Mouse (Mus musculus): Measurements from ENCODE around the gene Kifc3.

The Kifc3 gene

DNA sequence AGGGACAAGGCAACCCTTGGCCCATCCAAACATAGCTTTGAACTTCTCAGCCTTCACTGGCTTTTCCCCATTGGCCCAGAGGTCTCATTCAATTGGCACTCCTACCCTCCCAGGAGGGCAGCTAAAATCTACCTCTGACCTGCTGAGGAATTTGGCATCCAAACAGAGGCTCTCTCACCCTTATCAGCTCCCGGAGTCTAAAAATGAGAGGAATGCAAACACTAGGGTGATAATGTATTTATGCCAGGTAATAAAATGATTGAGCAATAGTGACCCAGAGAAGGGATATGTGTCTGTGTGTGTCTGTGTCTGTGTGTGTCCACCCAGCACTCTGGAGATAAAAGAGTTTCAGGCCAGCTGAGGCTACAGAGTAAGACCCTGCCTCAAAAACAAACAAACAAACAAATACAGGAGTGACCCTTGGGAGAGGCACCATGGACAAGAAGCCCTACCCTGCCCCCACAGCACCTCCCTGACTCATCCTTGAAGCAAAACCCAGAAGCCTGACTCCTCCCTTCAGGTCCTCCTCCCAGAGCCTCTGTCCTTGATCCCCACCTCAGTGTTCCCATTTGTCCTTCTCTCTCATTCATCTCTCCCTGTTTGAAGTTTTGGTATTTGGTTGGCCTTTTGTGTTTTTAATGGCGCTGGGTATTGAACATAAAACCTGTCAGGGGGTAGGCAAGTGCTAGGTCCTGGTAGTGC is 56.4 kb downstream of the Kifc3 start:
- ChIA-PET POLR2A (no interaction called here), CTCF (no interaction called here)

DNA sequence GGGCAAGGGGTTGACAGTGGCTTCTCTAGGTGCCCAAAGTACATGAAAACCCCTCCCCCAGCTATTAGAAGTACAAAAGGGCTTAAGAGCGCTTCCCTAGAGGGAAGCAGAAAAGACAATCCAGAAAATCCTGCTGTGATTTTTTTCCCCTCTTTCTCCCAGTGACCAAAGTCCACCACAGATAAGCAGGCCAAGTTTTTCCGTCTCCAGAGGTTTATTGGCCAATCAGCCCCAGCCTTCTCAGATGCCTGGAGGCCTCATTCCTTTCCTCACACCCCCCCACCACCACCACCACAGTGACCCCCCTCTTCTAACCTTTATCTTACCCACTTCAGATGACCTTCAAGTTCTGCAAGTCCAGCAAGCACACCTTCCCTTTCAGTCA is 58.0 kb downstream of the Kifc3 start:
- ChIA-PET CTCF (interaction anchor here in 1 of 4 experiments (0.6 to 1.7 kb wide), 2 partner anchors 10 to 29 kb away, joined by 3 to 8 read pairs; no protein-coding TSS in a partner anchor), POLR2A (interaction anchor here in 2 of 4 experiments (0.9 to 1.6 kb wide), 5 partner anchors 12 to 232 kb away, joined by 3 to 4 read pairs (median 3); partner anchors contain the start of gene Katnb1 (in 1 of the 2))

DNA sequence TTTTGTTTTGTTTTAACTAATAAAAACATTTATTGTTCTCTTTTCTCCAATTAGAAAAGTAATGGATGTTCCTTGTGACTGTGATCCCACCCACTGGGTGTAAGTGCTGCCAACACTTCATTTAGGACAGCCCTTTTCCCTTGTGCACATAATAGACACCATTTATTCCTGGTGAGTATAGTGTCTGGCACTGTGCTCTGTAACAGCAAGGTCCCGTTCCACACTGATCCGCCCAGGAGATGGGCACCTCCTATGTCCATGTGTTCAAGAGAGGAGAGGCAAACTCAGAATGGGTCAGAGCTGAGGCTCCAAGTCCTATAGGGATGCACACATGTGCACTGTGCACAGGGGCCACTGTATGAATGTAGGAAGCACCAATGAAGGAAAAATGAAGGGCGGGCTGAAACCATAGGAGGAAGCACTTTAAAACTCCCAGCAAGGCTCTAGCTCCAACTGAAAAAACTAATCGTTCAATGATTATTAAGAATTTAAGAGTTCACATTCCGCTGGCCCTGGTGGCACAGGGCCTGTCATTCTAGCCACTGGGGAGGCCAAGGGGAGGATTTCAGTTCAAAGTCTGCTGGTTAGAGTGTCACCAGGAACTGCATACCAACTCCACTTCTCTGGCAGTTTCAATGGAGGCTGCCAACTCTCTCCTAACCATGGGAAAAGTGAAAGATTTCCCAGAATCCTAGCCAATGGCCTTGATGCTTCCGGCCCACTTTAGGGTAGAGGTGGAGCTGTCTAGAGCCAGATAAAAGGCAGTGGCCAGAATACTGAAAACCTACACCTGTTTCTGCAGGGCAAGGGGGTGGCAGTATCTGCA is 58.6 kb downstream of the Kifc3 start:
- CTCF ChIA-PET = interaction anchor here in 1 of 4 experiments (0.6 to 1.7 kb wide), 3 partner anchors 9 to 59 kb away, joined by 3 to 8 read pairs (median 3); no protein-coding TSS in a partner anchor
- POLR2A ChIA-PET = interaction anchor here in 2 of 4 experiments (0.9 to 1.6 kb wide), 5 partner anchors 11 to 231 kb away, joined by 3 to 4 read pairs (median 3); partner anchors contain the start of gene Katnb1 (in 1 of the 2)

DNA sequence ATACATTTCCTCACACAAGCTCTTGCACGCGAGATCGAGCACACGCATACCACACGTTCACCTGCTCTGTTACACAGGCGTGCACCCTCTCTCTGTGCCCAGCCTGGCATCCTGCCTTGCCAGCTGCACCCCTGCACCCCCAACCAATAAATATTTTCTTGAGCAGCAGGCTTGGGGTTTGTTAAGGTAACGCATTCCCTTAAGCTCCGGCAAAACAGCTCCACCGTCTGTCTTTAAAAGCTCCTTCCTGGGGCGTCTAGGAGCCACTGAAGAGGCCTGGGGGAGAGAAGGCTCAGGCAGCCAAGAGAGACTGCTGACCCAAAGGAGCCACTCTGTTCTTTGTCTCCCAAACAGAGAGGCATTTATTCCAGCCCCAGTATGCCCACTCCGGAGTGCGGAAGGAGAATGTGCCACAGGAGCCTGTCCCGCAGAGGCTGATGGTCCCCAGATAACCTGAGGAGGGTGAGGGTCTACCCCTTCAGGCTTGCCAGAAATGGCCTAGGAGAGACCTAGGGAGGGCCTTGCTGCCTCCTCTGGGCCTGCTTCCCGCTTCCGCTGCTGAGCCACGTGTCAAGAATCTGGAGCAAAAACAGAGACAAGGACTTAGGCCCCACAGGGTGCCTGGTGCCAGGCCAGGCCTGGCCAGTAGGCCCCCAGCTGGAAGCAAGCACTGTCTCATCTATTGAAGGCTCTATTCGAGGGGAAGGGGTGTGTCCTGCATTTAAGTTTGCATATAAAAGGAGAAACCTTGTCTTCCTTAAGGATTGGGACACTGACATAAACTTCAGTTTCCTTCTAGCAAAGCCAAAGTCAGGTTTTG is 59.4 kb downstream of the Kifc3 start:
- CTCF ChIA-PET = interaction anchor here (0.5 to 1.7 kb wide), 11 partner anchors 9 to 360 kb away, joined by 3 to 4 read pairs (median 3); partner anchors contain the start of gene Dok4 (in 1 of the 4)
- POLR2A ChIA-PET = interaction anchor here in 3 of 4 experiments (0.5 to 3.1 kb wide), 13 partner anchors 8 to 230 kb away, joined by 3 to 19 read pairs (median 4); partner anchors contain the start of gene Katnb1 (in 1 of the 3)

DNA sequence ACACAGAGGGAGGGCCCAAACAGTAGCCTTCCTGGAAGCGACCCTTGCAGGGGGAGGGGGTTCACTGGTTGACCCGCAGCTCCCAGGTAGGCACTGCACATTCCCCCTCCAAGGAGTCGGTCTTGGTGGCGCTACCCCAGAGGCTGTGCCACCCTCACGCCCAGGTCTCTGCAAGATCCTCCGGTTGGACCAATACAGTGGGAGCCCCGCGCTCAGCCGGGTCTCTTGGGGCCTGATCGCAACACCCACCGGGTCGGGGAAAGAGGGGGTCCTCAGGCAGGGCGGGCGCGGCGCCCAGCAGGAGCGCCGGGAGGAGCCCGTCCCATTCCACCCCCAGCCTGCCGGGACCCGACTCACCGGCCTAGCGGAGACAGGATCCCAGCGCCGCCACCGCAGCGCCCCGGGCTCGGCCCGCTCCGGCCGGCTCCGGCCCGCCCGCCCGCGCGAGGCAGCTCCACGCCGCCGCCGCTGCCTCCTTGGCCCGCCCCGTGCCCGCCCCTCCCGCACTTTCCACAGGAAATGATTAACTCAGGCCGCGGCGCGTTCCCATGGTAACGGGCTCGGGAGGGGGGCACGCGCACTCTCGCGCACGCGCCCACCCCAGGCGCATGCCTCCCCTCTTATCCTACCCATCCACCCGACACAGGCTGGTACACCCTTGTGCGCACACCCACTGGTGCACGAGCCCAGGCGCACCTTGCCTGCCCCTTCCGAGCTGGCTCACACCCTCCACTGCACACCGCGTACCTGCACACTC is 60.4 kb downstream of the Kifc3 start:
- CTCF ChIA-PET = interaction anchor here (0.5 to 1.5 kb wide), 13 partner anchors 15 to 555 kb away, joined by 3 to 5 read pairs (median 3); partner anchors contain the start of gene Dok4 (in 1 of the 4)

DNA sequence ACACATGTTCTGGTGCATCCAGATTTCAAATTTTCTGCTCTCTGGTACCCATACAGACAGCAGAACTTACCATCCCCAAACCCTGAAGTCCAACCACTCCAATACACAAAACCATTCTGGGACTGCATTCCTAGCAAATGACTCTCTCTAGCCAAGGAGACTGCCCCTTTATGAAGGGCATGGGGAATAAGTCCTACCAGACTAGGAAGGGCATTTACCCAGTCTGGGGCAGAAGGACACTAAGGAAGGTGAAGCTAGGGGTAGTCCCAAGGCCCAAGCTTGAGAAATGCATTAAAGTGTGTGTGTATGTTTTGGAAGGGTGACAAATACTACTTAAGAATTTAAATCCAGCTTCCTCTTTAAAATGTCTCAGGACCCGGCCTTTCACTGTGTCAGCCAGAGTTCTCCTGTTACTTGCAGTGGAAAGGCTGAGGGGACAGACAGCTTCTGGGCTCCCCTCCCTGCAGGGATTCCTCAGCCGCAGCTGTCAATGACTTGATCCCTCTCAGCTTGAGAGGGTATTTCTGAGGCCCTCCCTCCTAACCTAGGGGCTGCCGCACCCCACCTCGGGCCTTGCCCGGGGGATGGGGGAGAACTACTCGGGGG is 61.0 kb downstream of the Kifc3 start:
- POLR2A ChIA-PET = interaction anchor here in 3 of 4 experiments (0.6 to 3.1 kb wide), 9 partner anchors 10 to 810 kb away, joined by 3 to 19 read pairs (median 4); partner anchors contain the start of gene Adgrg1 (in 1 of the 3)
- CTCF ChIA-PET = interaction anchor here (0.5 to 1.5 kb wide), 11 partner anchors 14 to 815 kb away, joined by 3 to 5 read pairs (median 3); no protein-coding TSS in a partner anchor

More for the DNA sequence above, 60.4 kb downstream of the Kifc3 start:
- POLR2A ChIA-PET = interaction anchor here in 3 of 4 experiments (0.5 to 3.1 kb wide), 13 partner anchors 9 to 351 kb away, joined by 3 to 19 read pairs (median 3); partner anchors contain the start of gene Adgrg1 (in 1 of the 3)

DNA sequence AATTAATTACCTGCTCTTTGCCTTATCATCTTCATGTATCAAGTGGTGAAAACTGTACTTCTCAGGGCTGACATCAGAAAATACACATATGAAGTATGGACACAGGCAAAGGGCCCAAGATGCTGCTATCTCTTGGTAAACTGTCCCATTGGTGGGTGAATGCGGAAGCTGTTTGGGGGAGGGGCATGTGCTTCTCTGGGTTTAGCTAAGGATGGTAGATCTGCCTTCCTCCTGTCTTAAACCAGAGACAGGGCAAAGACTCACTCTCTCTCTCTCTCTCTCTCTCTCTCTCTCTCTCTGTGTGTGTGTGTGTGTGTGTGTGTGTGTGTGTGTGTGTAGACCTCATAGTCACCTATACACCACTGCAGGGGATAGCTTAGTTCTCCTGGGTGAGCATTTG is 61.6 kb downstream of the Kifc3 start:
- CTCF ChIA-PET = interaction anchor here (0.6 to 1.5 kb wide), 11 partner anchors 13 to 815 kb away, joined by 3 to 6 read pairs (median 3); no protein-coding TSS in a partner anchor
- POLR2A ChIA-PET = interaction anchor here in 3 of 4 experiments (0.6 to 3.1 kb wide), 8 partner anchors 9 to 811 kb away, joined by 3 to 19 read pairs (median 4); no protein-coding TSS in a partner anchor

DNA sequence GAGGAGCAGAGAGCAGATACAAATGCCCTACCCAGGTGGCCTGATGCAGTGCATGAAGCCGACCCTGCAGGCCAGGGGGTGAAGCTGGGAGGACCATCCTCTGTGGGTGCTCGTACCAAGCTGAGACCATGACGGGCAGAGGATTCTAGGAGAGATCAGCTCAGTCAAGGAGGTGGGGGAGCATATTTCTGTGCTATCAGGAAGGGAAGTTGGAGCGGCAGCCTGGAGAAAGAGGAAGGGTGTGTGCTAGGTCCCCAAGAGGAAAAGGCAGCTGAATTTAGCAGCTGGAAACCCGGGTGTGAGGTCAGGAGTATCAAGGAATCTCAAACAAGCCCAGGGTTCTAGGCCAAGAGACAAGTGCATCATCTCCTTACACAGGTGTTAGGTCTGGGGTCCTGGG is 62.1 kb downstream of the Kifc3 start:
- ChIA-PET POLR2A (interaction anchor here in 3 of 4 experiments (0.6 to 3.1 kb wide), 6 partner anchors 9 to 811 kb away, joined by 3 to 19 read pairs (median 4); no protein-coding TSS in a partner anchor), CTCF (interaction anchor here in 3 of 4 experiments (0.6 to 1.2 kb wide), 5 partner anchors 27 to 198 kb away, joined by 3 to 6 read pairs (median 3); no protein-coding TSS in a partner anchor)

DNA sequence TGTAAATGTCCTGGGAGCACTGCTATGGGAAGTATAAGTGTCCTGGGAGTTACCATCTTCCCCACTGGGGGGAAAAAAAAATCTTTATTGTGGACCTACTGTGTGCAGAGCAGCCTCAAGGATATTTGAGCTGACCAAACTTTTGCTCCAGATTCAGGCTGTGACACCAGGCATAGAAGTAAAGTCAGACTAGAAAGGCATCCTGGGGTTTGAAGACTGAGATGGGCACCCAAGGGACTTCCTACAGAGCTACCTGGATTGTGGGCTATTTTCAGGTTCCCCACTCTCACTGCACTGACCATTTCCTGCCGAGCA is 63.6 kb downstream of the Kifc3 start:
- POLR2A ChIA-PET = interaction anchor here in 3 of 4 experiments (0.5 to 1.3 kb wide), 3 partner anchors 9 to 71 kb away, joined by 3 to 4 read pairs (median 4); no protein-coding TSS in a partner anchor
- CTCF ChIA-PET = no interaction called here

DNA sequence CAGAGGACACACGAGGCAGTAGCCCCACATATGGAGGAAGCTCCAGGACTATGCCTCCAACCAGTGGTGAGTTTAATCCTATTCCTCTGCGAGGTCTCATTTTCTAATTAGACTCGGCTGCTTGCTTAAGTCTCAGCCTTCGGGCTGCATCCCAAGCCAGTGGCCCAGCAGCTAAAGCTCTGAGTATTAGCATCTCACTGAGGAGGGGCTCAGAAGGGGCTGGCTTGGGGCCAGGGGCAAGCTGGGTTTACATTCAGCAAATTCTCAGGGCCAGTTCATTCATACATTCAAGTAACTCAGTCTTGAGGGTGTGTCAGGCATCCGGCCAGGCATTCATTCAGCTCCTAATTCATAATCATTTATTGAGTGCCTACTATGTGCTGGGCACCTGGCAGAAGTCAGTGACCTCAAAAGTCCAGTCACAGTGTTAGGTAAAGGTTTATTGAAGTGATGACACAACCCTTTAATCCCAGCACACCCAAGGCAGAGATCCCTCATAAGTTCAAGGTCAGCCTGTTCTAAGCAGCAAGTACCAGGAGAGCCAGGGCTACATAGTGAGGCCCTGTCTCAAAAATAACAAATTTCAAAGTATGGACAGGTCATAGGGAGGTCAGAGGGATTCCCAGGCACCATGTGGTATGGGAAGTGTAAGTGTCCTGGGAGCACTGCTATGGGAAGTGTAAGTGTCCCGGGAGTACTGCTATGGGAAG is 64.1 kb downstream of the Kifc3 start:
- ChIA-PET POLR2A (interaction anchor here in 2 of 4 experiments (1.2 to 1.3 kb wide), 3 partner anchors 9 to 71 kb away, joined by 3 to 4 read pairs (median 4); no protein-coding TSS in a partner anchor), CTCF (interaction anchor here in 1 of 4 experiments (0.5 kb wide), 1 partner anchor 220 kb away, joined by 4 read pairs; no protein-coding TSS in a partner anchor)

DNA sequence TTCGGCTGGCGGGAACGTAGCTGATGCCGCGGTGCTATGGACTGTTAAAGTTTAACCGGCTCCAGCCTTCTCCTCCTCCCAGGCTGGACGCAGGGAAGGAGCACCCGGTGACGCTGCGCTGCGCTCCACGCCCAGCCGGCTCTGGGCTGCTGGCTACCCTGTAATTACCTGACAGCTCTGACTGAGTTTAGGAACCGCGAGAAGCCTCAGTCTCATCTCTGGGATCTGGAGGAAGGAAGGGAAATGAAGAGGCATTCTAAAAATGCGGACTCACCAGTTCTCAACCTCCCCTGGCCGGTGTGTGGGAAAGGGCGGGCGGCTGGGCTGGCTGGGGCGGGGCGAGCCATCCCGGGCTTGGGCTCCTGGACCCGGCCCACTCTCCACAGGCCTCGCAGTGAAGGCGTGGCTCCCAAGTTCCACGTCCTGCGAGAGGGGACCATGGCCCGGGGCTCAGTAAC is 64.9 kb downstream of the Kifc3 start:
- ChIA-PET CTCF (interaction anchor here in 3 of 4 experiments (0.5 to 1.1 kb wide), 3 partner anchors 24 to 219 kb away, joined by 3 to 4 read pairs (median 4); no protein-coding TSS in a partner anchor), POLR2A (interaction anchor here in 3 of 4 experiments (1.1 to 1.7 kb wide), 6 partner anchors 8 to 57 kb away, joined by 3 to 7 read pairs (median 3); partner anchors contain the start of gene Katnb1 (in 1 of the 3))

DNA sequence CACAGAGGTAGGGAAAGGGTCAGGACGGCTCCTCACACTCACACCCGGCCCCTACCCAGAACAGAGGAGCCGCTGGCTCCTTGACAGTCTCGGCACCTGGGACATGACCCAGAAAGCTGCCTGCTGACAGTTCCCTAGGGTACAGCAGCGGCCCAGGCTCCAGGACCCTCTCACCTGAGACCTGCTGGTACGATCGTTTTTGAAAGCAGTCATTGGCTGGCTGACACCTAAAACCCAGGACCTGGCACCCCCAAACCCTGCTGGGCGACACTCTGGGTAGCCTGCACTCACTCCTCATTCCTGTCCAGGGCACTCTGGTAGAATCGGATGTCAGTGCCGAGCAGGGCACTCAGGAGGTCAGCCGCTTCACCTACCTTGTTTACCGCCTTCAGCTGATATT is 65.4 kb downstream of the Kifc3 start:
- CTCF ChIA-PET = interaction anchor here in 3 of 4 experiments (0.6 to 1.1 kb wide), 3 partner anchors 24 to 66 kb away, joined by 3 to 4 read pairs (median 4); no protein-coding TSS in a partner anchor
- POLR2A ChIA-PET = interaction anchor here in 3 of 4 experiments (1.1 to 1.7 kb wide), 5 partner anchors 10 to 56 kb away, joined by 3 to 7 read pairs (median 3); partner anchors contain the start of gene Katnb1 (in 1 of the 3)

DNA sequence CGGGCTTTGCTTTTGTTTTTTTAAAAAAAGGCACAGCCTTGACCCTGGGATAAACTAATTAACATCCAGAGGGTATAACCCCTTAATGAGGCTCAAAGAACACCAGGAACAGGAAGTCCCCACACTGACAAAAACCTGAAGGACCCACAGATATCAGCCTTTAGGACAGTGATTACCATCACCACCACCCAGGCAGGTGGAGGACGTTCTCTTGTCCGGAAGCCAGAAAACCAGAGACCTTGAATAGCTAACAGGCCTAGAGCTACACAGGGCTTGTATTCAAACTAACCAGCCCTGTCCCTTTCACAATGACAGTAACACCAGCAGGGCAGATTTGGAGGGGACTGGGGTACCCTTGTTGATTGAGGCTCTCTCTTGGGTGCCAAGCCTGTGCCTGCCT is 66.4 kb downstream of the Kifc3 start:
- CTCF ChIA-PET = interaction anchor here in 2 of 4 experiments (0.7 to 1.4 kb wide), 3 partner anchors 34 to 174 kb away, joined by 3 to 4 read pairs (median 3); partner anchors contain the start of gene Tepp (in 1 of the 2)
- POLR2A ChIA-PET = interaction anchor here in 2 of 4 experiments (0.7 to 2.1 kb wide), 7 partner anchors 9 to 100 kb away, joined by 3 to 7 read pairs (median 3); partner anchors contain the start of gene Katnb1 (in 1 of the 2)

DNA sequence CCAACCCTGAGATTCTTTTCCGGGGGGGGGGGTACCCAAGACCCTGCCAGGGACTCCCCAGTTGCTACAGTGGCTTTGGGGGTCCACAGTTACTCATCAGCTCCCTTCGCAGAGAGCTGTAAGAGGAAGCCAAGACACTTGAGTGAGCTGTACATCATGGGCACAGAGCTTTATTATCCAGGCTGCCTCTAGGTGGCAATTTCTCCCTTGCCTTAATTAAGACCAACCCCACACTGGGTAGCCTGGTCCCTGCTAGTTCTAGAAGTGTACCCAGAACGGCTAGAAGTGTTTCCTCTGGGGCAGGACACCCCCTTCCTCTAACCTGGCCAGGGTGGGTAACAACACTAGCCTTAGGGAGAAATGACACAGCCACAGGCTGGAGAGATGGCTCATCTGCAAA is 67.4 kb downstream of the Kifc3 start:
- CTCF ChIA-PET = interaction anchor here (0.6 to 1.6 kb wide), 10 partner anchors 9 to 262 kb away, joined by 3 to 5 read pairs (median 3); no protein-coding TSS in a partner anchor
- POLR2A ChIA-PET = interaction anchor here in 2 of 4 experiments (0.6 to 2.1 kb wide), 6 partner anchors 8 to 99 kb away, joined by 3 to 7 read pairs (median 3); no protein-coding TSS in a partner anchor

DNA sequence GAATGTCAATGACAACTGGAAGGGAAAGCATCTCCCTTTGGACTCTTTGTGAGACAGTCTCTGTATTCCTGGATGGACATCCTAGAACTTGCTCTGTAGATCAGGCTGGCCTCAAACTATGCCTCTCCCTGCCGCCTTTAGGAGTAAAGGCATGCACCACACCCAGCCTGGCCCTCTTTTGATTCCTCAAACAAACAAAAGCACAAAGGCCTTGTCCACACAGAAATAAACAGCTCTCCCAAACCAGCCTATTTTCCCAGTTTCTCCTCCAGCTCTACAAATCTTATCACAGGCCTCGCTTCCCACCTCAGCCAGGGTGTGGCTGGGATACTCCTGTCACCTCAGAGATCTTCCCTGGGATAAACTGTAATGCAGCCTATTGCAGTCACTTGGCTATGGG is 68.4 kb downstream of the Kifc3 start:
- ChIA-PET POLR2A (interaction anchor here in 2 of 4 experiments (1.0 to 2.1 kb wide), 5 partner anchors 9 to 61 kb away, joined by 3 to 7 read pairs (median 3); no protein-coding TSS in a partner anchor), CTCF (interaction anchor here in 3 of 4 experiments (1.0 to 1.6 kb wide), 5 partner anchors 10 to 184 kb away, joined by 3 to 5 read pairs (median 4); no protein-coding TSS in a partner anchor)
